Mouse (Mus musculus) heart, adult 11 months (tissue): ENCODE results near the gene Pik3c2b.

ENCODE experiments used
- DNase-seq: peaks from one replicate; pipeline ENCODE4 v3.0.0; 2022

Gene Pik3c2b

GRCm38 (mm10) chr1:133134881-133135280, 89.4 kb downstream of the Pik3c2b start:
- no peak for DNase-seq

GRCm38 (mm10) chr1:133135808-133136207, 90.3 kb downstream of the Pik3c2b start:
- DNase-seq: peak; percentile 90

- no peak for DNase-seq
Observed at GRCm38 (mm10) chr1:133138401-133138800, 92.9 kb downstream of the Pik3c2b start.

- peak; percentile 90 for DNase-seq
Observed at GRCm38 (mm10) chr1:133146014-133147009, 100.8 kb downstream of the Pik3c2b start.

- no peak for DNase-seq
Observed at GRCm38 (mm10) chr1:133147324-133147723, 101.9 kb downstream of the Pik3c2b start.

- DNase-seq: no peak
Observed at GRCm38 (mm10) chr1:133148122-133148521, 102.7 kb downstream of the Pik3c2b start.

- DNase-seq: no peak
Observed at GRCm38 (mm10) chr1:133150556-133150955, 105.1 kb downstream of the Pik3c2b start.

GRCm38 (mm10) chr1:133152213-133152612, 106.7 kb downstream of the Pik3c2b start:
- DNase-seq: no peak

GRCm38 (mm10) chr1:133155270-133155669, 109.8 kb downstream of the Pik3c2b start:
- DNase-seq: no peak
